Mouse (Mus musculus) neural tube, embryonic 13.5 days (tissue): ENCODE measurements at regions not wholly inside any gene's neighbourhood (a gene's known extent, or its start where the extent isn't known, plus 50 kb on each side); places are given as distances from the start of the nearest gene placed in this dataset.

ENCODE experiments used
- ATAC-seq: fragments of 200-750 bp; cut with Nextera tagmentation; 2 replicates; pipeline ENCODE4 v1.8.0; 2017; ENCODE audit warnings: low read depth, mild to moderate bottlenecking, moderate TSS enrichment, moderate library complexity
- H3K27ac ChIP-seq: fragments of 300-500 bp; sonication (generic); replicated peaks from 2 replicates; pipeline ENCODE4 v1.5.1; 2015; ENCODE audit warnings: moderate library complexity, mild to moderate bottlenecking, inconsistent platforms
- H3K27me3 ChIP-seq: fragments of 300-500 bp; sonication (generic); 2 replicates; pipeline ENCODE4 v1.6.1; 2015; ENCODE audit warnings: mild to moderate bottlenecking, inconsistent platforms
- H3K36me3 ChIP-seq: fragments of 300-500 bp; sonication (generic); 2 replicates; pipeline ENCODE4 v1.6.1; 2015; ENCODE audit warnings: mild to moderate bottlenecking, inconsistent platforms
- H3K4me1 ChIP-seq: fragments of 300-500 bp; sonication (generic); replicated peaks from 2 replicates; pipeline ENCODE4 v1.6.1; 2015; ENCODE audit warnings: inconsistent platforms
- H3K4me2 ChIP-seq: fragments of 300-500 bp; sonication (generic); 2 replicates; pipeline ENCODE4 v1.6.1; 2015; ENCODE audit warnings: inconsistent platforms, mild to moderate bottlenecking, moderate library complexity
- H3K4me3 ChIP-seq: fragments of 300-500 bp; sonication (generic); 2 replicates; pipeline ENCODE4 v1.5.1; 2015; ENCODE audit warnings: mild to moderate bottlenecking, inconsistent platforms
- H3K9ac ChIP-seq: fragments of 300-500 bp; sonication (generic); 2 replicates; pipeline ENCODE4 v1.6.1; 2015; ENCODE audit warnings: moderate library complexity, mild to moderate bottlenecking, inconsistent platforms
- H3K9me3 ChIP-seq: fragments of 300-500 bp; sonication (generic); 2 replicates; pipeline ENCODE4 v1.6.1; 2016; ENCODE audit warnings: inconsistent platforms
- WGBS: fragments of 180-500 bp; shearing (Covaris S2); methylation state at CpG from one replicate; pipeline ENCODE4 v1.1.7; 2015; 5-methylcytosine and 5-hydroxymethylcytosine counted together

DNA sequence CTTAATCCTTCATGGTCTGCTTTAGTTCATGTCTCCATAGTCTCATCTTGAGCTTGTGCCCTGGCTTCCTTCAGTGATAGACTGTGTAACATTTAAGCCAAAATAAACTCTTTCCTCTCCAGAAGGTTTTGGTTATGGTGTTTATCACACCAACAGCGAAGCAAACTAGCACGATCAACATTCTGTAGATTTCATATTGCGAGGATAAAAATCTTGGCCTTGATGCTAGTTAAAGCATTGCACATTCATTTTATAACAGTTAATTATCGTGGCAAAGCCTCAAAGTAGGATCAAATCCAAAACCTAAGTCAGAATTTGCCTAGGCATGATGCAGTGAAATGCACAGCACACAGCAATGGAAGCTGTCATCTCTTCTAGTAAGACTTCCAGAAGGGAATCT is 1123.7 kb downstream of the Rapgef2 start:
- Histone ChIP-seq H3K9me3 (no peaks in the 10 kb centered on the region), H3K27me3 (no peaks in the 10 kb centered on the region), H3K4me3 (no peak overlapping the region), H3K4me1 (no peaks in the 10 kb centered on the region), H3K4me2 (no peak overlapping the region), H3K27ac (no peak overlapping the region), H3K36me3 (no peaks in the 10 kb centered on the region), H3K9ac (no peak overlapping the region)
- ATAC-seq: no peak
- WGBS: 89% methylated on average over 4 of the region's 4 CpGs

DNA sequence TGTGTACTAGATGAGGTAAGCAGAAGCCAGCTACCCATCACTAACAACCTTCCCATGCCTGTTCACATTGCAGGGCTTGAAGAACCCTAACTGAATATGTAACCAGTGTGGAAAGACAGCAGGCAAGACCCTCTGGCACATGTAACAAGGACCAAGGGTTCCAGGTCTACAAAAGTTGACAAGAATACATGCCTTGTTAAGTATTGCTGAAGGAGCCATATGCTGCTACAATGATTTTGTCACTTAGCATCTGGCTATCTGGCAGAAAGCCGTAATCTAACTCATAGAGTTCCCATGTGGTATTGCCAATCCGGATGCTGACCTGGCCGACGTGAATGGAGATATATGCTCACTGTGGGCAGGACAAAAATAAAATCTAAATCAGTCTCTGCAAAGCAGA is 1127.9 kb downstream of the Rapgef2 start:
- H3K27me3 ChIP-seq: no peaks in the 10 kb centered on the region
- no peak overlapping the region for H3K4me2 ChIP-seq
- no peaks in the 10 kb centered on the region for H3K4me1 ChIP-seq
- H3K4me3 ChIP-seq: no peak overlapping the region
- H3K9ac ChIP-seq: no peak overlapping the region
- ATAC-seq: no peak
- no peaks in the 10 kb centered on the region for H3K9me3 ChIP-seq
- no peaks in the 10 kb centered on the region for H3K36me3 ChIP-seq
- no peak overlapping the region for H3K27ac ChIP-seq
- 85% methylated on average over 4 of the region's 4 CpGs for WGBS
